Mouse (Mus musculus): ENCODE measurements around the gene Ppp1ca. TPM values are rescaled to one million over a fixed set of nuclear protein-coding genes. Genes with fewer than 3 reads are reported as not detected.

The Ppp1ca gene
- polyA plus RNA-seq (2015; fragmentation: Nextera tagmentation; extraction: Ambion mirVana), result 414 and 425 TPM in 2 replicates

- peak within 1 kb of the TSS; percentile 87 for H3K27ac ChIP-seq (replicated peaks)
Observed at GRCm38 (mm10) chr19:4191528-4192250, at the start of gene Ppp1ca. TSS of gene Ppp1ca (plus strand) at chr19:4192065.

GRCm38 (mm10) chr19:4142416-4143173 is 49.3 kb upstream of the Ppp1ca start:
- ATAC-seq (ENCODE audit: insufficient read depth), result no peak
- 80% methylated on average over 18 of the region's 18 CpGs for WGBS (ENCODE audit: insufficient replicate concordance)
- peaks cover 25% of the 10 kb centered on the region for H3K27me3 ChIP-seq
- H3K36me3 ChIP-seq (replicated peaks), result no peaks in the 10 kb centered on the region
- no peak overlapping the region for H3K27ac ChIP-seq (replicated peaks)
- peaks cover 30% of the 10 kb centered on the region for H3K4me1 ChIP-seq (replicated peaks)
- H3K4me3 ChIP-seq (replicated peaks), result no peak overlapping the region
- no peak overlapping the region for H3K9ac ChIP-seq
- H3K9me3 ChIP-seq (replicated peaks), result no peaks in the 10 kb centered on the region
- no peak overlapping the region for H3K4me2 ChIP-seq

More at GRCm38 (mm10) chr19:4191528-4192250, at the start of gene Ppp1ca:
- WGBS (ENCODE audit: insufficient replicate concordance), result 2% methylated on average over 42 of the region's 47 CpGs
- Histone ChIP-seq H3K9ac (peak within 1 kb of the TSS; percentile 92), H3K4me1 (replicated peaks) (peaks cover 61% of the 10 kb centered on the region), H3K4me3 (replicated peaks) (peak within 1 kb of the TSS; percentile 86), H3K4me2 (peak within 1 kb of the TSS; percentile 88), H3K9me3 (replicated peaks) (no peaks in the 10 kb centered on the region), H3K27me3 (no peaks in the 10 kb centered on the region), H3K36me3 (replicated peaks) (peaks cover 38% of the 10 kb centered on the region)
- ATAC-seq (ENCODE audit: insufficient read depth), result peak; percentile 93

GRCm38 (mm10) chr19:4143759-4144268 is 48.1 kb upstream of the Ppp1ca start, which contains the start of gene Cabp4:
TSS of gene Cabp4 (minus strand) at chr19:4144033.
- Histone ChIP-seq H3K4me1 (replicated peaks) (peaks cover 38% of the 10 kb centered on the region), H3K4me2 (no peak within 1 kb of the TSS), H3K4me3 (replicated peaks) (no peak within 1 kb of the TSS), H3K9ac (no peak within 1 kb of the TSS), H3K36me3 (replicated peaks) (no peaks in the 10 kb centered on the region), H3K27me3 (peaks cover 25% of the 10 kb centered on the region), H3K9me3 (replicated peaks) (no peaks in the 10 kb centered on the region), H3K27ac (replicated peaks) (no peak within 1 kb of the TSS; the same call in 1 of the 2 replicates)
- no peak for ATAC-seq (ENCODE audit: insufficient read depth)
- WGBS (ENCODE audit: insufficient replicate concordance), result 55% methylated on average over 7 of the region's 7 CpGs

- WGBS (ENCODE audit: insufficient replicate concordance), result 63% methylated on average over 16 of the region's 16 CpGs
- no peaks in the 10 kb centered on the region for H3K9me3 ChIP-seq (replicated peaks)
- no peak overlapping the region for H3K9ac ChIP-seq
- no peak overlapping the region for H3K4me3 ChIP-seq (replicated peaks)
- peaks cover 43% of the 10 kb centered on the region for H3K4me1 ChIP-seq (replicated peaks)
- no peaks in the 10 kb centered on the region for H3K36me3 ChIP-seq (replicated peaks)
- H3K4me2 ChIP-seq, result no peak overlapping the region
- no peak overlapping the region for H3K27ac ChIP-seq (replicated peaks)
- H3K27me3 ChIP-seq, result peaks cover 19% of the 10 kb centered on the region; the same call in 1 of the 2 replicates
- ATAC-seq (ENCODE audit: insufficient read depth), result no peak
Observed at GRCm38 (mm10) chr19:4144550-4145498, 47.0 kb upstream of the Ppp1ca start.

GRCm38 (mm10) chr19:4145936-4146335 is 45.9 kb upstream of the Ppp1ca start:
- ATAC-seq (ENCODE audit: insufficient read depth), result no peak
- no peaks in the 10 kb centered on the region for H3K9me3 ChIP-seq (replicated peaks)
- peaks cover 47% of the 10 kb centered on the region for H3K4me1 ChIP-seq (replicated peaks)
- H3K27me3 ChIP-seq, result peaks cover 11% of the 10 kb centered on the region; the same call in 1 of the 2 replicates
- no peak overlapping the region for H3K27ac ChIP-seq (replicated peaks)
- H3K4me3 ChIP-seq (replicated peaks), result no peak overlapping the region
- no peak overlapping the region for H3K9ac ChIP-seq
- 76% methylated on average over 5 of the region's 5 CpGs for WGBS (ENCODE audit: insufficient replicate concordance)
- no peak overlapping the region for H3K4me2 ChIP-seq
- H3K36me3 ChIP-seq (replicated peaks), result peaks cover 10% of the 10 kb centered on the region; the same call in 1 of the 2 replicates

- Histone ChIP-seq H3K4me1 (replicated peaks) (peaks cover 47% of the 10 kb centered on the region), H3K4me2 (no peak overlapping the region), H3K27me3 (peaks cover 6% of the 10 kb centered on the region; the same call in 1 of the 2 replicates), H3K36me3 (replicated peaks) (peaks cover 15% of the 10 kb centered on the region; the same call in 1 of the 2 replicates), H3K4me3 (replicated peaks) (no peak overlapping the region), H3K9ac (no peak overlapping the region), H3K9me3 (replicated peaks) (no peaks in the 10 kb centered on the region), H3K27ac (replicated peaks) (no peak overlapping the region)
- ATAC-seq (ENCODE audit: insufficient read depth), result no peak
- 65% methylated on average over 12 of the region's 12 CpGs for WGBS (ENCODE audit: insufficient replicate concordance)
Observed at GRCm38 (mm10) chr19:4146366-4147021, 45.4 kb upstream of the Ppp1ca start.

- no peak overlapping the region for H3K4me3 ChIP-seq (replicated peaks)
- no peaks in the 10 kb centered on the region for H3K9me3 ChIP-seq (replicated peaks)
- no peak overlapping the region for H3K27ac ChIP-seq (replicated peaks)
- WGBS (ENCODE audit: insufficient replicate concordance), result 51% methylated on average over 3 of the region's 3 CpGs
- no peak overlapping the region for H3K9ac ChIP-seq
- ATAC-seq (ENCODE audit: insufficient read depth), result no peak
- peaks cover 20% of the 10 kb centered on the region; the same call in 1 of the 2 replicates for H3K36me3 ChIP-seq (replicated peaks)
- H3K4me2 ChIP-seq, result no peak overlapping the region
- peaks cover 50% of the 10 kb centered on the region for H3K4me1 ChIP-seq (replicated peaks)
- H3K27me3 ChIP-seq, result peaks cover 5% of the 10 kb centered on the region; the same call in 1 of the 2 replicates
Observed at GRCm38 (mm10) chr19:4147022-4147405, 44.9 kb upstream of the Ppp1ca start.

- H3K4me3 ChIP-seq (replicated peaks), result peak overlapping the region; percentile 79
- peaks cover 50% of the 10 kb centered on the region for H3K4me1 ChIP-seq (replicated peaks)
Observed at GRCm38 (mm10) chr19:4147782-4148490, 43.9 kb upstream of the Ppp1ca start.

GRCm38 (mm10) chr19:4148491-4148806 is 43.4 kb upstream of the Ppp1ca start, which contains the start of gene Coro1b:
TSS of gene Coro1b (plus strand) at chr19:4148619.
- ATAC-seq (ENCODE audit: insufficient read depth), result peak; percentile 86
- Histone ChIP-seq H3K4me3 (replicated peaks) (peak within 1 kb of the TSS; percentile 79), H3K27me3 (no peaks in the 10 kb centered on the region), H3K9me3 (replicated peaks) (no peaks in the 10 kb centered on the region), H3K27ac (replicated peaks) (peak within 1 kb of the TSS; percentile 79), H3K4me1 (replicated peaks) (peaks cover 52% of the 10 kb centered on the region), H3K4me2 (peak within 1 kb of the TSS; percentile 85), H3K9ac (peak within 1 kb of the TSS; percentile 86), H3K36me3 (replicated peaks) (peaks cover 33% of the 10 kb centered on the region)
- under 1% methylated on average over 33 of the region's 33 CpGs for WGBS (ENCODE audit: insufficient replicate concordance)

More at GRCm38 (mm10) chr19:4147782-4148490, 43.9 kb upstream of the Ppp1ca start:
- peak; percentile 4; the same call in 1 of the 2 replicates for ATAC-seq (ENCODE audit: insufficient read depth)
- 0 out of 2 replicates have a peak overlapping the region, but pooled peaks have one; percentile 6 for H3K27ac ChIP-seq (replicated peaks)
- 40% methylated on average over 9 of the region's 9 CpGs for WGBS (ENCODE audit: insufficient replicate concordance)
- peaks cover 28% of the 10 kb centered on the region; the same call in 1 of the 2 replicates for H3K36me3 ChIP-seq (replicated peaks)
- H3K9me3 ChIP-seq (replicated peaks), result no peaks in the 10 kb centered on the region
- H3K9ac ChIP-seq, result peak overlapping the region; percentile 6; the same call in 1 of the 2 replicates
- H3K27me3 ChIP-seq, result no peaks in the 10 kb centered on the region
- peak overlapping the region; percentile 85 for H3K4me2 ChIP-seq

All from liver, embryonic 15.5 days (tissue).